Mouse (Mus musculus) erythroblast, embryonic 14.5 days (primary cell): ENCODE results near the gene 4931406P16Rik.

Source experiments
- GATA1 ChIP-seq: IDR thresholded peaks from 2 replicates; pipeline ENCODE4 v1.6.1; 2012; ENCODE audit warnings: low read length, inconsistent platforms, mixed read lengths
- TAL1 ChIP-seq: IDR thresholded peaks from 3 replicates; pipeline ENCODE4 v1.6.1; 2012; ENCODE audit warnings: low read length, inconsistent platforms, mixed read lengths

- TF ChIP-seq GATA1 (no peak), TAL1 (no peak)
Measured at GRCm38 (mm10) chr7:34218496-34218895, 94.9 kb downstream of the 4931406P16Rik start.
